ENCODE assay signal across 8 mouse cellular contexts in genomic region chr9:115261456-115261855, GRCm38 (mm10). TPM values are rescaled to one million over a fixed set of nuclear protein-coding genes. Genes with fewer than 3 reads are reported as not detected.
DNase-seq lines count a peak whose midpoint lies in the region.

No protein-coding gene starts in this region.

- peak; percentile 9 for DNase-seq in gastrocnemius, postnatal 10 days
- no peak for DNase-seq in gastrocnemius, postnatal 25 days
- peak; percentile 19 for DNase-seq in ovary, postnatal 14 days (ENCODE audit: low spot score)
- no peak for DNase-seq in ovary, adult 18-20 months (ENCODE audit: low spot score)
- DNase-seq in heart, postnatal 10 days, result peak; percentile 28 to 59
- DNase-seq in retina, embryonic 14.5 days (ENCODE audit: low spot score), result peak; percentile 38
- DNase-seq in spleen, postnatal 36 days (ENCODE audit: low spot score in 2 of 2), result no peak
- no peak for DNase-seq in yolk sac, embryonic 10.5 days (ENCODE audit: low spot score)

- intact Hi-C loops in heart, postnatal 10 days (cut with DNase I), result loop anchor here (5.0 to 10.0 kb wide), 4 partner anchors 99 to 467 kb away; no protein-coding TSS in a partner anchor

RNA-seq across cellular contexts. Expression of gene Stt3b, which starts 48.8 kb away (rescaled TPM):
- 10 to 100 TPM; 64.8 to 69.5 TPM for total RNA-seq in gastrocnemius, postnatal 10 days (2021)
- total RNA-seq in gastrocnemius, postnatal 25 days (2021), result 10 to 100 TPM; 67.5 to 69.2 TPM
- 10 to 100 TPM; 68.6 to 69.2 TPM for total RNA-seq in heart, postnatal 10 days (2021)

Comparison
In these comparisons a context has a peak if more than half of its experiments do, and no peak if none do; other contexts are left out.
1. DNase-seq: peak in gastrocnemius, postnatal 10 days (single experiment), ovary, postnatal 14 days (single experiment), heart, postnatal 10 days (2 of 2) and retina, embryonic 14.5 days (single experiment); none in gastrocnemius, postnatal 25 days (single experiment), ovary, adult 18-20 months (single experiment), spleen, postnatal 36 days (0 of 2) and yolk sac, embryonic 10.5 days (single experiment).